Mouse (Mus musculus): ENCODE data around the gene Pdia4. TPM values are rescaled to one million over a fixed set of nuclear protein-coding genes. Genes with fewer than 3 reads are reported as not detected.
"Not testable (repeated sequence)": the region's sequence is repeated elsewhere in the genome, so short reads cannot be mapped to it uniquely, and the experiment has no call there.

Pdia4 gene
- total RNA-seq, 2 experiments from 2014 or later, result 10.2 to 14.4 TPM

- not testable (repeated sequence) for DNase-seq (ENCODE audit: low spot score)
Measured at GRCm38 (mm10) chr6:47767355-47767754, 45.9 kb downstream of the Pdia4 start.

GRCm38 (mm10) chr6:47762686-47763085, 50.5 kb downstream of the Pdia4 start:
- DNase-seq (ENCODE audit: low spot score), result not testable (repeated sequence)

- DNase-seq (ENCODE audit: low spot score), result not testable (repeated sequence)
Measured at GRCm38 (mm10) chr6:47759406-47759805, 53.8 kb downstream of the Pdia4 start.

- DNase-seq (ENCODE audit: low spot score), result peak; percentile 73
Measured at GRCm38 (mm10) chr6:47757849-47758248, 55.4 kb downstream of the Pdia4 start.

GRCm38 (mm10) chr6:47757429-47757828, 55.8 kb downstream of the Pdia4 start:
- DNase-seq (ENCODE audit: low spot score), result not testable (repeated sequence)

- DNase-seq (ENCODE audit: low spot score), result not testable (repeated sequence)
Measured at GRCm38 (mm10) chr6:47753144-47753543, 60.1 kb downstream of the Pdia4 start.

- peak; percentile 90 for DNase-seq (ENCODE audit: low spot score)
Measured at GRCm38 (mm10) chr6:47748306-47748705, 64.9 kb downstream of the Pdia4 start.

GRCm38 (mm10) chr6:47747886-47748285, 65.3 kb downstream of the Pdia4 start:
- DNase-seq (ENCODE audit: low spot score), result not testable (repeated sequence)

Small RNAs within 50 kb of the gene (microRNA-seq; reads per million reads assigned to microRNA genes)
- not detected for gene Mir704

Other genes starting within 250 kb of the Pdia4 start
- 1 to 10 TPM; 5.7 to 6.4 TPM for gene Ezh2, start 218.1 kb downstream of the Pdia4 start, total RNA-seq (2021)
- gene Zfp786, start 17.4 kb upstream of the Pdia4 start, total RNA-seq (2021), result under 1 TPM; 0.73 to 0.76 TPM
- 1 to 10 TPM; 4.7 to 5.6 TPM for gene Zfp398, start 22.2 kb upstream of the Pdia4 start, total RNA-seq (2021)
- 1 to 10 TPM; 5.3 to 5.9 TPM for gene Zfp282, start 63.8 kb upstream of the Pdia4 start, total RNA-seq (2021)
- 1 to 10 TPM; 7.9 to 9.3 TPM for gene Zfp212, start 107.0 kb upstream of the Pdia4 start, total RNA-seq (2021)
- 1 to 10 TPM; 5.7 to 7.0 TPM for gene Zfp956, start 140.0 kb upstream of the Pdia4 start, total RNA-seq (2021)
- gene Zfp777, start 235.5 kb upstream of the Pdia4 start, total RNA-seq (2021), result 10 to 100 TPM; 17.4 to 20.7 TPM

Data from gastrocnemius, adult 18-20 months (tissue).